Mouse (Mus musculus): ENCODE measurements at regions not wholly inside any gene's neighbourhood (a gene's known extent, or its start where the extent isn't known, plus 50 kb on each side); places are given as distances from the start of the nearest gene placed in this dataset.

- Histone ChIP-seq H3K9me3 (ENCODE audit: control insufficient read depth, low read length) (no peaks in the 10 kb centered on the region), H3K27me3 (replicated peaks; ENCODE audit: control insufficient read depth, insufficient read depth, low read length) (no peaks in the 10 kb centered on the region), H3K4me1 (ENCODE audit: control insufficient read depth, insufficient read depth, low read length) (no peaks in the 10 kb centered on the region), H3K36me3 (ENCODE audit: control insufficient read depth, insufficient read depth, low read length) (no peaks in the 10 kb centered on the region), H3K9ac (ENCODE audit: low read depth, low read length) (no peak overlapping the region), H3K27ac (ENCODE audit: low read length) (no peak overlapping the region), H3K4me2 (ENCODE audit: low read depth, low read length) (no peak overlapping the region), H3K4me3 (ENCODE audit: low read length) (no peak overlapping the region)
- 36% methylated on average over 2 of the region's 2 CpGs for WGBS
- no peak for ATAC-seq
These were observed 334.4 kb downstream of the Tox3 start for GRCm38 (mm10) chr8:90013755-90014154.

GRCm38 (mm10) chr8:90011682-90012409, 336.3 kb downstream of the Tox3 start:
- no peak for ATAC-seq

DNA sequence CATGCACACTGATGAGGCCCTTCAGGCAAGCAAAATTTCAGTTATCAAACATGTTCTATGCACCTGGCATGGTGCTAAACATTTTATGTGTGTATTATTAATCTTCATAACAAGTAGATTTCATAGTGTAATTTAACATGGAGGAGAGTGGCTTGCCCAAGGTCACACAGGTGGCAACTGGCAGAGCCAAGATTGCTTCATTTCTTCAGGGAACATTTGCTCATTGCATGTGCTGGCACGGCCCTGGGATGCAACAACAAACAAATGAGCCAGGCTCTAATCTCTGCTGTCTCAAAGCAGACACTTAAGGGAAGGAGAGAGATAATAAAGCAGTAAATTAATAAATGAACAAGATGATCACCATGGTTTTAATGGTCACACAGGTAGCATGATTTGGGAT, 338.7 kb downstream of the Tox3 start:
- Histone ChIP-seq H3K27me3 (replicated peaks; ENCODE audit: control insufficient read depth, insufficient read depth, low read length) (no peaks in the 10 kb centered on the region), H3K9me3 (ENCODE audit: control insufficient read depth, low read length) (no peaks in the 10 kb centered on the region), H3K4me2 (ENCODE audit: low read depth, low read length) (no peak overlapping the region), H3K4me3 (ENCODE audit: low read length) (no peak overlapping the region), H3K4me1 (ENCODE audit: control insufficient read depth, insufficient read depth, low read length) (no peaks in the 10 kb centered on the region), H3K9ac (ENCODE audit: low read depth, low read length) (no peak overlapping the region), H3K36me3 (ENCODE audit: control insufficient read depth, insufficient read depth, low read length) (no peaks in the 10 kb centered on the region), H3K27ac (ENCODE audit: low read length) (no peak overlapping the region)
- ATAC-seq = no peak
- 61% methylated on average over 1 of the region's 1 CpGs for WGBS

More at GRCm38 (mm10) chr8:90011682-90012409, 336.3 kb downstream of the Tox3 start:
- Histone ChIP-seq H3K36me3 (ENCODE audit: control insufficient read depth, insufficient read depth, low read length) (no peaks in the 10 kb centered on the region), H3K9ac (ENCODE audit: low read depth, low read length) (no peak overlapping the region), H3K9me3 (ENCODE audit: control insufficient read depth, low read length) (no peaks in the 10 kb centered on the region), H3K27me3 (replicated peaks; ENCODE audit: control insufficient read depth, insufficient read depth, low read length) (no peaks in the 10 kb centered on the region), H3K4me3 (ENCODE audit: low read length) (no peak overlapping the region), H3K4me1 (ENCODE audit: control insufficient read depth, insufficient read depth, low read length) (no peaks in the 10 kb centered on the region), H3K27ac (ENCODE audit: low read length) (no peak overlapping the region), H3K4me2 (ENCODE audit: low read depth, low read length) (no peak overlapping the region)
- WGBS = 70% methylated on average over 6 of the region's 6 CpGs

DNA sequence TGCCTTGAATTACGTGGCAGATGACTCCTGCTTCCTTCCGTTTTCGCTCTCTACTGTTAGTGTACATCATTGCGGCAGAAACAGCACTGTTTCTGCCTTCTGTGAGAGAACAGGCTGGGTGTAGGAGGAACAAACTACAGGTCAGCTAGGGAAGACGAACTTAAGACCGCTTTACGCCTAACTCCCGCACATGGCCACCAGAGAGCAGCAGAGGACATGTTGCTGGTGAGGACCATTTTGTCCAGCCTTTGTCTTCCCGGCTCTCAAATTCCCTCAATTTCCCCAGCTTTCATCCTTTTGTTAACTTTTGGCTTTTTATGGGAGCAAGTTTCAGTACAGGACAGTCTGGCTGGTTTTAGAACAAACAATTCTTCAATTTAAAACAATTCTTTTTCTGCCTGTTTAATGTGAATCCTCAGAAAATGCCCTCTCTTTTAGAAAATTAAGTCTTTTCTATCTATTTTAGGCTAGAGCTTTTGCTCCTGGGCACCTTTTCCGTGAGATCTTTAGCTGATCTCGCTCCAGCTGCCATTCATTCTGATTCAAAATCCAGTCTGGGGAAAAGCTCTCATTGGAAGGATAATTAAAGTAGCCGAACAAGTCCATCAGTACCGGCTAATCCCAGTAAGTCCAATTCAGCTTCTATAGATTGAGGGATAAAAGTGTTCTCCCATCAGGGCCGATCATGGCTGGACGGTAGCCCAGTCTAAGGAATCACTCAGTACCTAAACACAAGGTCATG, 347.1 kb downstream of the Tox3 start:
- H3K9me3 ChIP-seq (ENCODE audit: control insufficient read depth, low read length) = no peaks in the 10 kb centered on the region
- no peak overlapping the region for H3K27ac ChIP-seq (ENCODE audit: low read length)
- no peaks in the 10 kb centered on the region for H3K27me3 ChIP-seq (replicated peaks; ENCODE audit: control insufficient read depth, insufficient read depth, low read length)
- no peaks in the 10 kb centered on the region for H3K4me1 ChIP-seq (ENCODE audit: control insufficient read depth, insufficient read depth, low read length)
- H3K36me3 ChIP-seq (ENCODE audit: control insufficient read depth, insufficient read depth, low read length) = no peaks in the 10 kb centered on the region
- no peak overlapping the region for H3K9ac ChIP-seq (ENCODE audit: low read depth, low read length)
- no peak overlapping the region for H3K4me2 ChIP-seq (ENCODE audit: low read depth, low read length)
- ATAC-seq = no peak
- H3K4me3 ChIP-seq (ENCODE audit: low read length) = no peak overlapping the region
- 42% methylated on average over 15 of the region's 15 CpGs for WGBS

DNA sequence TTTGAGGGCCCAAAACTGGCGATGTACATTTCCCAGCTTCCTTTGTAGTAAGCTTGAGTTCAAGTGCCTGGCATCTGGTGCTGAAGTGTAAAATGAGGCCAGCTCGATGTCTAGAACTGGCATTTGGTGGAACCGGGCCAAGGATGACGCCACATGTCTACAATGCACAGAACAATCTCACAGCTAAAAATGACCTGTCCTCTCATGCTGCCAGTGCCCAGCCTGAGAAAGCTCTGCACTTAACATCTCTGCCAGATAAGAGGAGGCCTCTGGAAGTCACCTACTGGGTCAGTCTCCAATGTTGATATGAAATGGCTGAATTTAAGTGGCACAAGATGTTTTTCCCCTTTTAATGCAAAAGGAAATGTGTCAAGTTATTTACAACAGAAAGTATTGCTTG, 354.4 kb downstream of the Tox3 start:
- H3K9me3 ChIP-seq (ENCODE audit: control insufficient read depth, low read length) = no peaks in the 10 kb centered on the region
- no peak for ATAC-seq
- no peak overlapping the region for H3K4me3 ChIP-seq (ENCODE audit: low read length)
- H3K4me2 ChIP-seq (ENCODE audit: low read depth, low read length) = no peak overlapping the region
- no peak overlapping the region for H3K27ac ChIP-seq (ENCODE audit: low read length)
- no peaks in the 10 kb centered on the region for H3K4me1 ChIP-seq (ENCODE audit: control insufficient read depth, insufficient read depth, low read length)
- WGBS = 81% methylated on average over 4 of the region's 4 CpGs
- no peaks in the 10 kb centered on the region for H3K27me3 ChIP-seq (replicated peaks; ENCODE audit: control insufficient read depth, insufficient read depth, low read length)
- no peak overlapping the region for H3K9ac ChIP-seq (ENCODE audit: low read depth, low read length)
- H3K36me3 ChIP-seq (ENCODE audit: control insufficient read depth, insufficient read depth, low read length) = no peaks in the 10 kb centered on the region

GRCm38 (mm10) chr8:89983859-89984258, 364.3 kb downstream of the Tox3 start:
- H3K4me2 ChIP-seq (ENCODE audit: low read depth, low read length) = no peak overlapping the region
- ATAC-seq = no peak
- H3K27me3 ChIP-seq (replicated peaks; ENCODE audit: control insufficient read depth, insufficient read depth, low read length) = no peaks in the 10 kb centered on the region
- no peaks in the 10 kb centered on the region for H3K9me3 ChIP-seq (ENCODE audit: control insufficient read depth, low read length)
- no peaks in the 10 kb centered on the region for H3K36me3 ChIP-seq (ENCODE audit: control insufficient read depth, insufficient read depth, low read length)
- WGBS = 88% methylated on average over 2 of the region's 2 CpGs
- H3K4me3 ChIP-seq (ENCODE audit: low read length) = no peak overlapping the region
- H3K27ac ChIP-seq (ENCODE audit: low read length) = no peak overlapping the region
- H3K9ac ChIP-seq (ENCODE audit: low read depth, low read length) = no peak overlapping the region
- no peaks in the 10 kb centered on the region for H3K4me1 ChIP-seq (ENCODE audit: control insufficient read depth, insufficient read depth, low read length)

- 68% methylated on average over 2 of the region's 2 CpGs for WGBS
- no peak for ATAC-seq
These were observed 365.6 kb downstream of the Tox3 start for GRCm38 (mm10) chr8:89982551-89982950.

DNA sequence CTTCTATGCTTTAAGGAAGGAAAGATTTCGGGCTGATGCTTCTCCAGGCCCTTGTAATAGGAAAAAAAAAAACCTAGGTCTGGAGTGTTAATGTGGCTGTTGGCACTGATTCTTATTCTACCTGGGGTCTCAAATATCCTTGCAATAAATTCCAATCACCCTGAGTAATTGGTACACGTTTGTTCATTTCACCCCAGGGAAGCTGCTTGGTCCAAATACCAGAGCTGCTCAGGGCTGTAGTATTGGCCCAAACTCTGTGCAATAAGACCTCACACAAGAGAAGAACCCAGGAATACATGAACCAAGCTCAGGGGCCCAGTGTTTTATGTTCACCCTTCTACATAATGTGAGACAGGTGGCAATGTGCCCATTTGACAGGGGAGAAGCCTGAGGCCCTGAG, 366.8 kb downstream of the Tox3 start:
- Histone ChIP-seq H3K9me3 (ENCODE audit: control insufficient read depth, low read length) (no peaks in the 10 kb centered on the region), H3K4me2 (ENCODE audit: low read depth, low read length) (no peak overlapping the region), H3K27me3 (replicated peaks; ENCODE audit: control insufficient read depth, insufficient read depth, low read length) (no peaks in the 10 kb centered on the region), H3K4me1 (ENCODE audit: control insufficient read depth, insufficient read depth, low read length) (no peaks in the 10 kb centered on the region), H3K9ac (ENCODE audit: low read depth, low read length) (no peak overlapping the region), H3K36me3 (ENCODE audit: control insufficient read depth, insufficient read depth, low read length) (no peaks in the 10 kb centered on the region), H3K27ac (ENCODE audit: low read length) (no peak overlapping the region), H3K4me3 (ENCODE audit: low read length) (no peak overlapping the region)
- WGBS = 81% methylated on average over 2 of the region's 2 CpGs
- ATAC-seq = no peak

More at GRCm38 (mm10) chr8:89982551-89982950, 365.6 kb downstream of the Tox3 start:
- Histone ChIP-seq H3K4me2 (ENCODE audit: low read depth, low read length) (no peak overlapping the region), H3K9me3 (ENCODE audit: control insufficient read depth, low read length) (no peaks in the 10 kb centered on the region), H3K4me1 (ENCODE audit: control insufficient read depth, insufficient read depth, low read length) (no peaks in the 10 kb centered on the region), H3K27ac (ENCODE audit: low read length) (no peak overlapping the region), H3K9ac (ENCODE audit: low read depth, low read length) (no peak overlapping the region), H3K36me3 (ENCODE audit: control insufficient read depth, insufficient read depth, low read length) (no peaks in the 10 kb centered on the region), H3K4me3 (ENCODE audit: low read length) (no peak overlapping the region), H3K27me3 (replicated peaks; ENCODE audit: control insufficient read depth, insufficient read depth, low read length) (no peaks in the 10 kb centered on the region)

- no peaks in the 10 kb centered on the region for H3K9me3 ChIP-seq (ENCODE audit: control insufficient read depth, low read length)
- H3K36me3 ChIP-seq (ENCODE audit: control insufficient read depth, insufficient read depth, low read length) = no peaks in the 10 kb centered on the region
- no peak overlapping the region for H3K9ac ChIP-seq (ENCODE audit: low read depth, low read length)
- ATAC-seq = no peak
- H3K27me3 ChIP-seq (replicated peaks; ENCODE audit: control insufficient read depth, insufficient read depth, low read length) = no peaks in the 10 kb centered on the region
- no peaks in the 10 kb centered on the region for H3K4me1 ChIP-seq (ENCODE audit: control insufficient read depth, insufficient read depth, low read length)
- no peak overlapping the region for H3K27ac ChIP-seq (ENCODE audit: low read length)
- WGBS = 57% methylated on average over 4 of the region's 4 CpGs
- no peak overlapping the region for H3K4me2 ChIP-seq (ENCODE audit: low read depth, low read length)
- no peak overlapping the region for H3K4me3 ChIP-seq (ENCODE audit: low read length)
These were observed 367.7 kb downstream of the Tox3 start for GRCm38 (mm10) chr8:89980441-89980840.

Measured in intestine, embryonic 16.5 days (tissue).